Mouse (Mus musculus) hindbrain, postnatal 0 days (tissue): ENCODE data around the gene Egfl7. TPM values are rescaled to one million over a fixed set of nuclear protein-coding genes. Genes with fewer than 3 reads are reported as not detected.

ENCODE experiments used
- ATAC-seq: fragments of 200-750 bp; cut with Nextera tagmentation; 2 replicates; pipeline ENCODE4 v1.8.0; 2017; ENCODE audit warnings: mild to moderate bottlenecking, moderate TSS enrichment, moderate library complexity
- DNase-seq: peaks from one replicate; pipeline ENCODE4 v3.0.0-alpha.2; 2015; ENCODE audit warnings: low spot score
- H3K27ac ChIP-seq: fragments of 300-500 bp; sonication (generic); 2 replicates; pipeline ENCODE4 v1.5.1; 2014; ENCODE audit warnings: mild to moderate bottlenecking
- H3K27me3 ChIP-seq: fragments of 300-500 bp; sonication (generic); 2 replicates; pipeline ENCODE4 v1.6.1; 2014; ENCODE audit warnings: low read length, mixed read lengths; ENCODE audit not compliant: insufficient read depth
- H3K36me3 ChIP-seq: fragments of 300-500 bp; sonication (generic); 2 replicates; pipeline ENCODE4 v1.6.1; 2014; ENCODE audit warnings: low read length, mixed read lengths; ENCODE audit not compliant: insufficient read depth
- H3K4me1 ChIP-seq: fragments of 300-500 bp; sonication (generic); 2 replicates; pipeline ENCODE4 v1.6.1; 2014; ENCODE audit warnings: antibody characterized with exemption, low read length, mixed read lengths; ENCODE audit not compliant: insufficient read depth
- H3K4me2 ChIP-seq: fragments of 300-500 bp; sonication (generic); 2 replicates; pipeline ENCODE4 v1.6.1; 2014; ENCODE audit warnings: low read depth, mild to moderate bottlenecking, low read length, moderate library complexity, mixed read lengths
- H3K4me3 ChIP-seq: fragments of 300-500 bp; sonication (generic); 2 replicates; pipeline ENCODE4 v1.5.1; 2014; ENCODE audit warnings: low read length
- H3K9ac ChIP-seq: fragments of 300-500 bp; sonication (generic); replicated peaks from 2 replicates; pipeline ENCODE4 v1.6.1; 2014; ENCODE audit warnings: mild to moderate bottlenecking, low read length, moderate library complexity, mixed read lengths
- H3K9me3 ChIP-seq: fragments of 300-500 bp; sonication (generic); 2 replicates; pipeline ENCODE4 v1.6.1; 2016; ENCODE audit warnings: low read length, mixed read lengths
- CTCF ChIP-seq: IDR thresholded peaks from 2 replicates; pipeline ENCODE4 v1.5.1; 2016; ENCODE audit warnings: antibody characterized with exemption, control low read depth, low read depth
- WGBS: fragments of 180-500 bp; shearing (Covaris S2); extraction: QIAGEN DNeasy Blood & Tissue Kit; methylation state at CpG from one replicate; pipeline ENCODE4 v1.1.7; 2014; 5-methylcytosine and 5-hydroxymethylcytosine counted together
- polyA plus RNA-seq: library from polyadenylated mRNA; unstranded; fragments of >200 nt; fragmentation: Nextera tagmentation; extraction: Ambion mirVana; gene quantifications from 2 replicates; pipeline ENCODE4 v1.2.1, GENCODE M21; 2015
- total RNA-seq: library from RNA; depleted of rRNA; stranded (reverse); fragments of >200 nt; gene quantifications from 2 replicates; pipeline ENCODE4 v1.2.3, GENCODE M21; 2014

The Egfl7 gene
- total and polyA plus RNA-seq, 2 experiments from 2014 or later, result 76.5 to 79.5 TPM

DNA sequence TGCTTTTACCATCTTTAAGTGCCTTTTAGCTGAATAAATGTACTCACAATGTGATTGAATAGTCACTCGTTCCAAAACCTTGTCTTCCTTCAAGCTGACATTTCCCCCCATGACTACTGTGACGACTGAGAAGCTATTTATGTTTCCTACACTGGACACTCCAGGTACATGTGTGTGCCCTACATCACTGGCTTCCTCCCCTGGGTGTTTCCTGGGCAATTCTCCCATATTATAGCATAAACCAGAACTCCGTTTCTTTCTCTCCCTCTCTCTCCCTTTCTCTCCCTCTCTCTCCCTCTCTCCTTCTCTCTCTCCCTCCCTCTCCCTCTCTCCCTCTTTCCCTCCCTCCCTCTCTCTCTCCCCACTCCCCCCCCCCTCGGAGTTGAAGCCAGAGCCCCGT lies 6.0 kb upstream of the Egfl7 start:
- no peak for TF ChIP-seq CTCF
- WGBS, result 12% methylated on average over 5 of the region's 5 CpGs
- Histone ChIP-seq H3K4me1 (peaks cover 13% of the 10 kb centered on the region; the same call in 1 of the 2 replicates), H3K27ac (peak overlapping the region; percentile 55; the same call in 1 of the 2 replicates), H3K9me3 (no peaks in the 10 kb centered on the region), H3K27me3 (no peaks in the 10 kb centered on the region), H3K4me2 (no peak overlapping the region), H3K9ac (no peak overlapping the region), H3K36me3 (no peaks in the 10 kb centered on the region), H3K4me3 (no peak overlapping the region)
- ATAC-seq (no peak; the same call in 1 of the 2 replicates), DNase-seq (peak; percentile 46)

DNA sequence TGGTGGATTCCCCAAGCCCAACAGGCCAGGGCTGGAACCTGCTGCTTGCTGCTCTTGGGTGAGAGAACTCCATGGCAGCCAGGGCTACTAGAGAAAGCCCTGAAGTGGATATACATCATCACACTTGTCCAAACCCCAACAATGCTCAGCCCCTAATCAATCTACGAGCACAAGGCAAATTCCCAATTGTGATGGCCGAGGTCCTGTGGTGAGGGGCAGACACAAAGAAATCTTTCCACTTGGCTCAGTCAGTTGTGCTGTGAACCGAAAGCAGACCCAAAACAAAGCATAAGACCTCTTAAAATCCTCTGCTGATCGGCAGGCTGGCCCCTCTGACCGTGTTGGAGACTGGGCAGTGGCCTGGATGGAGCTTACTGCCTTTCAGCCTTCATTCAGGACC lies 5.0 kb upstream of the Egfl7 start:
- H3K36me3 ChIP-seq, result no peaks in the 10 kb centered on the region
- no peak overlapping the region for H3K4me2 ChIP-seq
- H3K9ac ChIP-seq, result no peak overlapping the region
- no peak for TF ChIP-seq CTCF
- WGBS, result 21% methylated on average over 5 of the region's 5 CpGs
- peaks cover 13% of the 10 kb centered on the region; the same call in 1 of the 2 replicates for H3K4me1 ChIP-seq
- DNase-seq, result no peak
- ATAC-seq, result no peak
- no peak overlapping the region for H3K4me3 ChIP-seq
- H3K27me3 ChIP-seq, result no peaks in the 10 kb centered on the region
- peak overlapping the region; percentile 45; the same call in 1 of the 2 replicates for H3K27ac ChIP-seq
- no peaks in the 10 kb centered on the region for H3K9me3 ChIP-seq

DNA sequence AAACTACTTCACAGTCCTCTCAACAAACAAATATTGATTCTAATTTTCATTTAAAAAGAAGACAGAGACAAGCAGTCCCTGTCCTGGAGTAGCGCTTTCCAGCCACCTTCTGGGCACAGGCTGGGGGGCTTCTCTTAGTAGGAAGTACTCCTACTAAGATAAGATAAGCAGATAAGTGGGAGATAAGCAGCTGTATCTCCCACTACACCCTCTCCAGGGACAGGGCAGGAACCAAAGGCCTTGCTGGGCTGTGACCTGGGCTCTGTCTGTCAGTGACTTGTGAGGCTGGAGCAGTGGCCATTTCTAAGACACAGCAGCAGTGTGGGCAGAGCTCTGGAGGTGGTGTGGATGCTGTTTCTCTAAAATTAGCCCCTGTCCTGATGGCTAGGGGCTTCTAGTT lies 4.4 kb upstream of the Egfl7 start:
- ATAC-seq (no peak), DNase-seq (no peak)
- no peaks in the 10 kb centered on the region for H3K36me3 ChIP-seq
- no peak overlapping the region for H3K9ac ChIP-seq
- H3K27ac ChIP-seq, result peak overlapping the region; percentile 48; the same call in 1 of the 2 replicates
- WGBS, result 94% methylated on average over 1 of the region's 1 CpGs
- H3K27me3 ChIP-seq, result no peaks in the 10 kb centered on the region
- H3K4me2 ChIP-seq, result no peak overlapping the region
- no peak for TF ChIP-seq CTCF
- peaks cover 13% of the 10 kb centered on the region; the same call in 1 of the 2 replicates for H3K4me1 ChIP-seq
- no peaks in the 10 kb centered on the region for H3K9me3 ChIP-seq
- no peak overlapping the region for H3K4me3 ChIP-seq

DNA sequence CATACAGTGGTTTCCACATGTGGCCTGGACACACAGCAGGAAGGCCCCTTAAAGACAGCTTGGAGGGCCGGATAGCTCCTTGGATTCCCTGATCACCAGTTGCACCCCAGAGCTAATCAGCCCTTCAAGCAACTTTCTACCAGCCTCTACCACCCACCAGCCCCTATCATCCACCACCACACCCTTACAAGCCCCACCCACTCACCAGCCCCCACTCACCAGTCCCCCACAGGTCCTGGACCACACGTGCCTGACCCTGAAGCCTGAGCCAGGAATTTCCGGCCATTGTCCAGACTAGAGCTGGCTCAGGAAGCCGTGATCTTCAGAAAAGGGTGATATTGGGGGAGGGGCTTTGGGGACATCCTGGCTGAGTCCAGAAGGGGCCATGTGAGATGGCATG lies 3.9 kb upstream of the Egfl7 start:
- Histone ChIP-seq H3K27me3 (no peaks in the 10 kb centered on the region), H3K27ac (peak overlapping the region; percentile 48; the same call in 1 of the 2 replicates), H3K4me1 (peaks cover 13% of the 10 kb centered on the region; the same call in 1 of the 2 replicates), H3K4me3 (no peak overlapping the region), H3K9ac (no peak overlapping the region), H3K36me3 (no peaks in the 10 kb centered on the region), H3K4me2 (no peak overlapping the region), H3K9me3 (no peaks in the 10 kb centered on the region)
- ATAC-seq, result no peak
- 59% methylated on average over 4 of the region's 4 CpGs for WGBS
- no peak for DNase-seq
- no peak for TF ChIP-seq CTCF

DNA sequence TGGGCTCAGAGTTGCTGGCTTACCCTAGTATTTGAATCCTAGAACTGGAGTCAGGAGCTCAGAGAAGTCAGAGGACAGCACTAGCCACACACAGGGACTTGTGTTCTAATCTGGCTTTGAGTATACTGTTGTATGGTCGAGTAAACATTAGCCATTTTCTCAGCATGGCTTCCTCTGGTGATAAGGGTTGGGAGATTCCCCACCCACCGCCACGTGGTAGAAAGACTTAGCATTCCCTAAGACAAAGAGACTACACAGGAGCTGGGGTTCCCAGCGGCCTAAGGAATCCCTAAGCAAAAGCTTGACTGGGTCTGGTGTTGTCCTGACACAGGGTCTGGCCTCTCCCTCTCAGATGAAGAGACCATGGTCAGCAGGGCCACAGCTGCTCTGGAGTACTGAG lies 3.4 kb upstream of the Egfl7 start:
- ATAC-seq (no peak), DNase-seq (no peak)
- 55% methylated on average over 4 of the region's 4 CpGs for WGBS
- no peak for TF ChIP-seq CTCF
- Histone ChIP-seq H3K27ac (peak overlapping the region; percentile 32; the same call in 1 of the 2 replicates), H3K9me3 (no peaks in the 10 kb centered on the region), H3K9ac (no peak overlapping the region), H3K4me3 (no peak overlapping the region), H3K27me3 (no peaks in the 10 kb centered on the region), H3K36me3 (no peaks in the 10 kb centered on the region), H3K4me1 (peaks cover 13% of the 10 kb centered on the region; the same call in 1 of the 2 replicates), H3K4me2 (no peak overlapping the region)

DNA sequence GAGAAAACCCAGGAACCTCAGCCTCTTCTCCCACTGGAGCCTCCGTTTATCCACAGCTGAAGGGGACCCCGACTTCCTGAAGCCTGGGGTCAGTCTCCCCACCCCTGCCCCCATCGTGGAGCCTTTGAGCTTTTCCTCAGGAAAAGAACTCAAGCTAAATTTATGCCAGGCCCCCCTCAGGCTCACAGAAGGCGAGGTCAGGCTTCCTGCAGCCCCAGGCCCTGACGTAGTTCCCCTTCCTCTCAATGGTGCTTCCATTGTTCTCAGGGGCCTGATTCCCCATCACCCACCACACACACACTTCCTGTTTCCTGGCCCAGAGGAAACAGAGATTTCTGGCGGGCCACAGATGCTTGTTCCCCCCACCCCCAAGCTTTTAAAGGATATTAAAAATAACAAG lies 1.4 kb upstream of the Egfl7 start:
- H3K36me3 ChIP-seq, result no peaks in the 10 kb centered on the region
- no peak overlapping the region for H3K4me2 ChIP-seq
- H3K27ac ChIP-seq, result peak overlapping the region; percentile 60; the same call in 1 of the 2 replicates
- H3K9ac ChIP-seq, result no peak overlapping the region
- no peak for ATAC-seq
- WGBS, result 37% methylated on average over 6 of the region's 6 CpGs
- DNase-seq, result no peak
- TF ChIP-seq CTCF, result no peak
- no peak overlapping the region for H3K4me3 ChIP-seq
- peaks cover 9% of the 10 kb centered on the region; the same call in 1 of the 2 replicates for H3K4me1 ChIP-seq
- no peaks in the 10 kb centered on the region for H3K27me3 ChIP-seq
- no peaks in the 10 kb centered on the region for H3K9me3 ChIP-seq

DNA sequence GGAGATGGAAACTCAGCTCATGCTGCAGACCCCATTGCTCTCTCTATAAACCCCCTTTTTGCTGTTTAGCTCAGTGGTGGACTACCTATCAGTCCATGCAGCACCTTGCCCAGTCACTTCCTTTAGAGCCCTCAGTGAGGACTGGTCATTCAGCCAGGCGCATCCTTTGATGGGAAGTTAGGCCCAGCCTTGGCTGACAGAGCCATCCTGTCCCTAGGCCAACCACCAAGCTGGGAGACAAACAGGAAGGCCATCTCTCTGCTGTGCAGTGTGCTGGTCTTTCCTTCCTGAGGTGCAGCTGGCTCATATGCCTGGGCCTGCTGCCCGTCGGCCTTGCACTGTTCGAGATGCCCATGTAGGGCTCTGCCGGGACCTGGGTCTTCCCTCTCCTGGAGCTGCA lies 937 bp downstream of the Egfl7 start:
- H3K27me3 ChIP-seq, result no peaks in the 10 kb centered on the region
- no peaks in the 10 kb centered on the region for H3K36me3 ChIP-seq
- no peak for DNase-seq
- no peak overlapping the region for H3K4me3 ChIP-seq
- 95% methylated on average over 5 of the region's 5 CpGs for WGBS
- H3K4me2 ChIP-seq, result no peak overlapping the region
- 0 out of 2 replicates have a peak, but pooled peaks cover 4% of the 10 kb centered on the region for H3K4me1 ChIP-seq
- no peak for ATAC-seq
- H3K9me3 ChIP-seq, result no peaks in the 10 kb centered on the region
- no peak overlapping the region for H3K9ac ChIP-seq
- TF ChIP-seq CTCF, result no peak
- H3K27ac ChIP-seq, result no peak overlapping the region
